Mouse (Mus musculus): ENCODE measurements around the gene Rps26. TPM values are rescaled to one million over a fixed set of nuclear protein-coding genes. Genes with fewer than 3 reads are reported as not detected.
"Not testable (repeated sequence)": the region's sequence is repeated elsewhere in the genome, so short reads cannot be mapped to it uniquely, and the experiment has no call there.

Gene Rps26
- polyA plus RNA-seq, 1 experiment from 2014 or later: 811 TPM

DNA sequence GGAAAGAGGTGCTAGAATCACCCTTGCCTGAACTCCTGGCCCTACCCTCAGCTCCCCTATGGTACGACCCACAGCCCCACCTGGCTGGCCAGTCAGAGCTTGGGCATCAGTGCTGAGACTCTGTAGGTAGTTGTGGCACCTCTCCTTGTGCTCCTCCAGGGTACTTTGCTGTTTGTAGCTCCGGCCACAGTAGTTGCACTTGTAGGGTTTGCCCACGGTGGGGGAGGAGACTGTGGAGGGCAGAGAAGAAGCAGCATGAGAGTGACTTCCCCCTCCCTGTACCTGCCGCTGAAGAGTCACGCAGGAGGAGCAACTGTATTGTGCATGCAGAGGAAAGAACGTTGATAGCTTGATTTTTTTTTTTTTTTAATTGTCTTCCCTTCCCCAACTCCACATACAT is 10.0 kb upstream of the Rps26 start:
- ATAC-seq (ENCODE audit: low FRiP score, low TSS enrichment) (no peak), DNase-seq (ENCODE audit: low spot score) (no peak)
- Histone ChIP-seq H3K36me3 (ENCODE audit: control insufficient read depth, insufficient read depth, low read length) (peaks cover 6% of the 10 kb centered on the region), H3K9me3 (ENCODE audit: control insufficient read depth, low read length) (no peaks in the 10 kb centered on the region), H3K9ac (ENCODE audit: low read length) (no peak overlapping the region), H3K27me3 (ENCODE audit: control insufficient read depth, insufficient read depth, low read length) (no peaks in the 10 kb centered on the region), H3K27ac (replicated peaks) (no peak overlapping the region), H3K4me2 (replicated peaks; ENCODE audit: low read depth) (no peak overlapping the region), H3K4me1 (replicated peaks; ENCODE audit: control insufficient read depth, insufficient read depth) (no peaks in the 10 kb centered on the region), H3K4me3 (ENCODE audit: low read depth, low read length) (no peak overlapping the region)
- no peak for TF ChIP-seq CTCF (IDR thresholded peaks at IDR 0.05; ENCODE audit: low read depth)
- no peak for TF ChIP-seq EP300 (optimal IDR thresholded peaks at IDR 0.05)
- 55% methylated on average over 6 of the region's 6 CpGs for WGBS

DNA sequence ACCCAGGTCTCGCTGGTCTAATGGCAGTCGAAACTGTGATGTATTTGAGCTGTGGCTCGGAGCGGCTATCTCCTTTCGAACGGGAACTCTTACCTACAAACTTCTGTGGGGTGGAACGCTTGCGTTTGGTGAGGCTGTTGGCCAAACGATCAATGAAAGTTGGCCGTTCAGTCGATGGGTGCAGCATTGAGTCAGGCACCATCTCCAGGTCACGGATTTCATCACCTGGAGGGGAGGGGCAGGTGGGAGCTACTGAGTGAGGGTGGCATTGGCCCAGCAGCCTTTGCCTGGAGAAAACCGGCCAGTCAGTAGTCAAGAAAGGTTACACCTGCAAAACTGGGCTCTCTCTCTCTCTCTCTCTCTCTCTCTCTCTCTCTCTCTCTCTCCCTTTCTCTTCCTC is 9.2 kb upstream of the Rps26 start:
- Histone ChIP-seq H3K4me2 (replicated peaks; ENCODE audit: low read depth) (no peak overlapping the region), H3K27me3 (ENCODE audit: control insufficient read depth, insufficient read depth, low read length) (no peaks in the 10 kb centered on the region), H3K27ac (replicated peaks) (no peak overlapping the region), H3K4me3 (ENCODE audit: low read depth, low read length) (no peak overlapping the region), H3K36me3 (ENCODE audit: control insufficient read depth, insufficient read depth, low read length) (peaks cover 6% of the 10 kb centered on the region), H3K9ac (ENCODE audit: low read length) (no peak overlapping the region), H3K9me3 (ENCODE audit: control insufficient read depth, low read length) (no peaks in the 10 kb centered on the region), H3K4me1 (replicated peaks; ENCODE audit: control insufficient read depth, insufficient read depth) (no peaks in the 10 kb centered on the region)
- DNase-seq (ENCODE audit: low spot score) (no peak), ATAC-seq (ENCODE audit: low FRiP score, low TSS enrichment) (no peak)
- WGBS: 95% methylated on average over 13 of the region's 13 CpGs
- TF ChIP-seq CTCF (IDR thresholded peaks at IDR 0.05; ENCODE audit: low read depth) (no peak), EP300 (optimal IDR thresholded peaks at IDR 0.05) (no peak)

DNA sequence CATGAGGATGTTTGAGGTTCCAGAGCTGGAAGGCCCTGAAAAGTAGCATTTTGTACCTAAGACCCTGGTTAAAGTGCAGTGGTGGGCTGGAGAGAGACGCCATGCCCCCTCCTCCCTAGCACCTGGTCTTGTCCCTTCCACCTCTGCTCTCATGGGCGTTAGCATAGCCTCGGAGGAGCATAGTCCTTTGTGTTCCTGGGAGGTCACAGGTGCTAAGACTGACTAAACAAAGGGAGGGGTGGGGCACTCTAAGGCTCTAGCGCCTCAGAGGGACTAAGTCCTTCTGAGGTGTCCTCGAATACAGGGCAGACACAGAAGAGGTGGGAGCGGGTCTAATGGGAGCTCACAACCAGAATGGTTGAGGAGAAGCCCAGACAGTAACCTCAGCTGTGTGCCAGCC is 5.0 kb upstream of the Rps26 start:
- Histone ChIP-seq H3K4me3 (ENCODE audit: low read depth, low read length) (no peak overlapping the region), H3K9ac (ENCODE audit: low read length) (no peak overlapping the region), H3K9me3 (ENCODE audit: control insufficient read depth, low read length) (no peaks in the 10 kb centered on the region), H3K4me1 (replicated peaks; ENCODE audit: control insufficient read depth, insufficient read depth) (no peaks in the 10 kb centered on the region), H3K27me3 (ENCODE audit: control insufficient read depth, insufficient read depth, low read length) (no peaks in the 10 kb centered on the region), H3K4me2 (replicated peaks; ENCODE audit: low read depth) (no peak overlapping the region), H3K36me3 (ENCODE audit: control insufficient read depth, insufficient read depth, low read length) (peaks cover 3% of the 10 kb centered on the region; the same call in 1 of the 2 replicates), H3K27ac (replicated peaks) (no peak overlapping the region)
- 18% methylated on average over 6 of the region's 6 CpGs for WGBS
- DNase-seq (ENCODE audit: low spot score) (no peak), ATAC-seq (ENCODE audit: low FRiP score, low TSS enrichment) (0 out of 2 replicates have a peak, but pooled peaks have one; percentile 10)
- TF ChIP-seq CTCF (IDR thresholded peaks at IDR 0.05; ENCODE audit: low read depth) (no peak), EP300 (optimal IDR thresholded peaks at IDR 0.05) (no peak)

DNA sequence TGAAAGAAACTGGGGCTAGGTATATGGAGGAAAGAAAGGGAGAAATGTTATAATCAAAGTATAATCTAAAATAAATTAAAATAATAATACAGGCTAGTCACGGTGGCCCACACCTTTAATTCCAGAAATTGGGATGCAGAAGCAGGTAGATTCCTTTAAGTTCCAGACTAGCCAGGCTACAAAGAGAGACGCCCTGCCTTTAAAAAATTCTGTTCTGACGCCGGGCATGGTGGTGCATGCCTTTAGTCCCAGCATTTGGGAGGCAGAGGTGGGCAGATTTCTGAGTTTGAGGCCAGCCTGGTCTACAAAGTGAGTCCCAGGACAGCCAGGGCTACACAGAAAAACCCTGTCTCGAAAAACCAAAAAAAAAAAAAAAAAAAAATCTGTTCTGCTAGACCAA is 3.8 kb upstream of the Rps26 start:
- 78% methylated on average over 5 of the region's 5 CpGs for WGBS
- not testable (repeated sequence) for H3K4me3 ChIP-seq (ENCODE audit: low read depth, low read length)

DNA sequence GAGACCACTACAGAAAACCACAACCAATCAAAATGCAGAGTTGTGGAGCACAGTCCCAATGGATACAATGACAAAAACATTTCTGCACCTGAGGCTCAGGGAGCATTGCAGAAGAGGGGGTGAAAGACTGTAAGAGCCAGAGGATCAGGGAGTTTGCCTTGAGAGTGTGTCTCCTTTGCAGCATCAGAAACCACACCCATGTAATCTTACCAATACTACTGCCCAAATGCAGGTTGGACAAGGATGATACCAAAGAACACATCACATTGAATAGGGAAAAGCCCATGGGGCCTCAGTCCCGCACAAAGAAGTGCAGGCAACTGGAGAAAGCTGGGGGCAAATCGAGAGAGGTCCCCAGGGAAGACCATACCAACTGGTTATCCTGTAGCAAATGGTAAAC is 3.2 kb upstream of the Rps26 start:
- H3K36me3 ChIP-seq (ENCODE audit: control insufficient read depth, insufficient read depth, low read length): 0 out of 2 replicates have a peak, but pooled peaks cover 2% of the 10 kb centered on the region
- H3K9me3 ChIP-seq (ENCODE audit: control insufficient read depth, low read length): no peaks in the 10 kb centered on the region
- DNase-seq (ENCODE audit: low spot score): no peak
- H3K4me2 ChIP-seq (replicated peaks; ENCODE audit: low read depth): no peak overlapping the region
- H3K27me3 ChIP-seq (ENCODE audit: control insufficient read depth, insufficient read depth, low read length): no peaks in the 10 kb centered on the region
- 82% methylated on average over 2 of the region's 2 CpGs for WGBS
- H3K4me3 ChIP-seq (ENCODE audit: low read depth, low read length): no peak overlapping the region
- no peak for ATAC-seq (ENCODE audit: low FRiP score, low TSS enrichment)
- H3K4me1 ChIP-seq (replicated peaks; ENCODE audit: control insufficient read depth, insufficient read depth): peaks cover 4% of the 10 kb centered on the region; the same call in 1 of the 2 replicates
- no peak overlapping the region for H3K9ac ChIP-seq (ENCODE audit: low read length)
- no peak overlapping the region for H3K27ac ChIP-seq (replicated peaks)
- no peak for TF ChIP-seq CTCF (IDR thresholded peaks at IDR 0.05; ENCODE audit: low read depth)
- no peak for TF ChIP-seq EP300 (optimal IDR thresholded peaks at IDR 0.05)

More for the DNA sequence above, 3.8 kb upstream of the Rps26 start:
- H3K9me3 ChIP-seq (ENCODE audit: control insufficient read depth, low read length); H3K36me3 ChIP-seq (ENCODE audit: control insufficient read depth, insufficient read depth, low read length); ATAC-seq (ENCODE audit: low FRiP score, low TSS enrichment); H3K27me3 ChIP-seq (ENCODE audit: control insufficient read depth, insufficient read depth, low read length); H3K4me1 ChIP-seq (replicated peaks; ENCODE audit: control insufficient read depth, insufficient read depth); DNase-seq (ENCODE audit: low spot score); H3K9ac ChIP-seq (ENCODE audit: low read length); H3K4me2 ChIP-seq (replicated peaks; ENCODE audit: low read depth); H3K27ac ChIP-seq (replicated peaks): not testable (repeated sequence)

DNA sequence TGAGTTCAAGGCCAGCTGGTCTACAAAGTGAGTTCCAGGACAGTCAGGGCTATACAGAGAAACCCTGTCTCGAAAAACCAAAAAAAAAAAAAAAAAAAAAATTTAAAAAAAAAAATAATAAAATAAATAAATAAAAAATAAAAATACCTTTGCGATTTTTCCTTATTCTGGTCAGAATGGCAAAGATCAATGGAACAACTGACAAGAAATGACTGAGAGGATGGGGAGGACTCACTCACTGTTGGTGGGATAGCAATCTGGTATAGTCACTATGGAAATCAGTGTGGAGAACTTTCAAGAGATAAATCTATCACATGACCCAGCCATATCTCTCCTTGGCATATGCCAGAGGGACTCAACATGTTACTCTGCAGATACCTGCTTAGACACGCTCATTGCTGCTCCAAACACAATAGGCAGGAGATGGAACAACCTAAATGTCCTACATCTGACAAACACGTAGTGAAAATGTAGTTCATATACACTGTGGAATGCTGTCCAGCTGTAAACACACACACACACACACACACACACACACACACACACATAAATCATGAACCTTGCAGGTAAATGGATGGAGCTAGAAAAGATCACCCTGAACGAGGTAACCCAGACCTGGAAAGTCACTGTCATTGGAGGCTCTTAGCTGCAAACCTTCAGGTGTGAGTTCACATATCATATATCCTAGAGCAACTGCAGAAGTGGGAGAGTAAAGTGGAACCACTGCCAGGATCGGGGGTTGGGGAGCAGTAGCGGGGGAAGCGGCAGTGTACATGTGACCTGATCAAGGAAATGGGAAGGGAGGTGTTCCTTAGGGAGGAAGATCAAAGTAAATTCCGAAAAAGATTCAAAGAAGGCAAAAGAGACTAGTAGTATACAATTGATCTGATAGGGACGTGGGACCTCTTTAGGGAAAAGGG is 1.1 kb upstream of the Rps26 start:
- no peaks in the 10 kb centered on the region for H3K9me3 ChIP-seq (ENCODE audit: control insufficient read depth, low read length)
- no peak for ATAC-seq (ENCODE audit: low FRiP score, low TSS enrichment)
- H3K27me3 ChIP-seq (ENCODE audit: control insufficient read depth, insufficient read depth, low read length): no peaks in the 10 kb centered on the region
- H3K36me3 ChIP-seq (ENCODE audit: control insufficient read depth, insufficient read depth, low read length): peaks cover 6% of the 10 kb centered on the region
- H3K27ac ChIP-seq (replicated peaks): no peak overlapping the region
- H3K4me1 ChIP-seq (replicated peaks; ENCODE audit: control insufficient read depth, insufficient read depth): peaks cover 4% of the 10 kb centered on the region; the same call in 1 of the 2 replicates
- H3K4me3 ChIP-seq (ENCODE audit: low read depth, low read length): no peak overlapping the region
- no peak overlapping the region for H3K9ac ChIP-seq (ENCODE audit: low read length)
- WGBS: 70% methylated on average over 10 of the region's 10 CpGs
- DNase-seq (ENCODE audit: low spot score): no peak
- H3K4me2 ChIP-seq (replicated peaks; ENCODE audit: low read depth): no peak overlapping the region
- no peak for TF ChIP-seq CTCF (IDR thresholded peaks at IDR 0.05; ENCODE audit: low read depth)
- no peak for TF ChIP-seq EP300 (optimal IDR thresholded peaks at IDR 0.05)
